Mouse (Mus musculus) liver, adult (tissue): ENCODE data around the gene Cotl1.

Experiments used
- GATA4 ChIP-seq: IDR thresholded peaks from 2 replicates; pipeline ENCODE4 v1.6.1; 2014; ENCODE audit warnings: mild to moderate bottlenecking, low read length; ENCODE audit not compliant: insufficient replicate concordance

Cotl1 gene

DNA sequence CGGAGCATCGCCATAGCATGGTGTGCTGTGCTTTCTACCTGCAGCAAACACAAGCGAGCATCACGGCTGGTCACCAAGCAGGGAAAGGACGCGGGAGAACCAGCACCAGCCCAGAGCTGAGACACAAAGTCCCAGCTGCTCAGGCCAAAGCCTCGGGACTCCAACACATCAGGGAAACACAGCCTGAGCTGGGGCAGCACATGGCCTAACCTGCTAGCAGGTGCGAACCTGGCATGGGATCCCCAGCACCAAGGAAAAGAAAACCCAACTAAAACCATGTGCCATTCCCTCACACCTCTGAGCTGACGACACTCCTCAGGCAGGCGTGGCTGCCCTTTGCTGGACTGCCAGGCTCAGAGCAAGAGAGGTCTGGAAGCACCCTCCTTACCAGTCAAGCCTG, 75.0 kb downstream of the Cotl1 start:
- TF ChIP-seq GATA4 = no peak

DNA sequence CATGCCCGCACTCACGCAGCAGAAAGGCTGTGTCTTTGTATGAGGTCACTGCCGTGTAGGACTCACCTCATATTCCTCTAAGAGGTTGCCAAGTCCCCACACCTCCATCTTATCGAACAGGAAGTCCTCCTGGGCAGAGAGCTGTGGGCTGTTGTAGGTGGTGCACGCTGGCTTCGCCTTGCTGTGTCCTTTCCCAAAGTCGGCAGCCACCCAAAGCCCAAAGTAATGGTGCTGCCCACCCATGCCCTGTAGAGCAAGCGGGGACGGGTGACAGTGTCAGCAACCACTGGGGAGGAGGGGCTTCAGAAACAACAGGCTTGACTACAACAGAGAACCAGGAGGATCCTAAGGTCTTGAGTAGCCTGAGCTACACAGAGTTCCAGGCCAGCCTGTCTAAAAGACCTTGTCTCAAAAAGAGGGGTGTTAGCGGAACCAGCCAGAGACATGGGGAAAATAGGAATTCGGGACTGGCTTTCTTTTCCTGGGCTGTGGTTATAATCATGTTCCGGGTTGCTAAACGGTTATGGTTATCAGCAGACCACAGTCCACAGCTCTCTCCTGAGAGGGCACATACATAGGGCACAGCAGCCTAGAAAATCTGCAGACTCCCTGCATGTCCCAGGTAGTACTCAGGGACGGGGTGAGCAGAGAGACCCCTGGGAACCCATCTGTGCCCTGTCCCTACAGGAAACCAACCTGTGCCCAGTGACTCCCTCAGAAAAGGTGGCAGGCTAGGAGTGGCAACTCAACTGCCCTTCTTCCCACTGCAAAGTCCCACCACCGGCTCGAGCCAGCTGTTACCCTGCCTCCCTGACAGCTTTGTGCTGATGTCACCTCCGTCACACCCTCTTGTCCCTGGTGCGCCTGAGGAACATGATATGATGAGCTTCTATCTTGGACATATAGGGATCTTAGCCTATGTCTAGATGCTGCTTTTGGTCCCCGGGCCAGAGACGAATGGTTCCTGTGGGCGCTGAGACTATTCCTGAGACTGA, 77.8 kb downstream of the Cotl1 start:
- no peak for TF ChIP-seq GATA4

DNA sequence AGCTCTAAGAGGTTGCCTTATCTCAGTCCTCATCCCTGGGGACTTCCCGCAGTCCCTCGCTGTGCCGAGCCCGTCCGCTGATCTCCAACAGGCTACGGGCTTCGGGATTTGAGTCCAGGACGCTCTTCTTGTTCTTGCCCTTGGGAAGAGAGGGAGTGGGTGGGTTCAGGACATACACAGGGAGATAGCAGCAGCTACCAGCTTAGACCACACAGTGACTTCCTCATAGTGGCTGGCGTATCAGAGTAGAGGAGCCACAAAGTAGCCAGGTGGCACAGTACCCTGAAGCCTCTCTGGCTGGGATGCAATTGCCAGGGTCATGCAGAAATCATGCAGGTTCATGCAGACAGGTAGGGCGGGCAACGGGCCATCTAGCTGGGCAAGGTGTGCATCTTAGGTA, 78.7 kb downstream of the Cotl1 start:
- TF ChIP-seq GATA4 = no peak
